Mouse (Mus musculus): ENCODE measurements around the gene Gm10778.

GRCm38 (mm10) chr10:81644162-81644561 is 4.7 kb upstream of the Gm10778 start:
- TF ChIP-seq POLR2A (IDR thresholded peaks at IDR 0.05; ENCODE audit: insufficient read depth, low read length): no peak
- TF ChIP-seq CTCF (IDR thresholded peaks at IDR 0.05; ENCODE audit: low read depth, low read length): no peak
